Mouse (Mus musculus): Measurements from ENCODE around the gene Cd2. TPM values are rescaled to one million over a fixed set of nuclear protein-coding genes. Genes with fewer than 3 reads are reported as not detected.

Cd2 gene
- polyA plus RNA-seq, 1 experiment from 2014 or later = 0.35 TPM

DNA sequence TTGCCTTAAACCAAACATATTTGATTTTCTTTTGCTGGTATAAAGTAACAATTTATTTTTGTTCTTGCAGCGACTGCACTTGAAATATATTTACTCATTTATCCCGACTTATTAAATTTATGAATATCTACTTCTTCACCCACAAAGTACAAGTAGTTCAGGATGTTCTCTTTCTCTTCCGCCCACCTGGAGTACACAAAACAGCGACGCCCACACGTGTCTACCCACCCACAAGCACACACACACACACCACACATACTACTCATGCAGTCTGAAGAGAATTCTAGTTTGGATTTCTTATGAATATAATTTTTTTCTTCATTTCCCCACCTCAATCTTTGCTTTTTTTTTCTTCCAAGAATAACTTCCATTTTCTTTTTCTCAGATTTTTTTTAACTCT, 37.9 kb downstream of the Cd2 start:
- no peak for DNase-seq (ENCODE audit: low spot score)
- Histone ChIP-seq H3K36me3 (no peaks in the 10 kb centered on the region), H3K27me3 (ENCODE audit: insufficient read depth, poor library complexity, severe bottlenecking) (no peaks in the 10 kb centered on the region), H3K9me3 (no peaks in the 10 kb centered on the region), H3K27ac (no peak overlapping the region), H3K4me3 (no peak overlapping the region), H3K4me1 (replicated peaks) (no peaks in the 10 kb centered on the region)
- 87% methylated on average over 6 of the region's 6 CpGs for WGBS

DNA sequence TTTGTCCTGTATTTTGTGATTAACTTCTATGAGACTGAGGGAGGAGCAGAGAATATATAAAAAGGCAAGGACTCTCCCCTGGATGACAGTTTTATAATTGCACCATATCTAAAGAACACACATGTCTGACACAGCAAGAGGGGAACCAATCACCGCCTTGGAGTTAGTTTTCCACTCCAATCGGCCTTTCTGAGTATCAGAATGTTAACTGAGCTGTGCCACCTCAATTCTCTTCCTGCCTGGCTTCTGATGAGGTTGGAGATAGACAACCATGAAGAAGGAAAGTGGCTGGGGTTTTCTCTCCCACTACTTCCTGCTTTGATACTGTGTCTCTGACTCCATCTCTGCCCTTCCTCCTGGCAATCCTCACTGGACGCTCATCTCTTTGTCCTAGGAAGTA, 42.5 kb downstream of the Cd2 start:
- no peaks in the 10 kb centered on the region for H3K36me3 ChIP-seq
- 82% methylated on average over 3 of the region's 3 CpGs for WGBS
- H3K4me3 ChIP-seq = no peak overlapping the region

DNA sequence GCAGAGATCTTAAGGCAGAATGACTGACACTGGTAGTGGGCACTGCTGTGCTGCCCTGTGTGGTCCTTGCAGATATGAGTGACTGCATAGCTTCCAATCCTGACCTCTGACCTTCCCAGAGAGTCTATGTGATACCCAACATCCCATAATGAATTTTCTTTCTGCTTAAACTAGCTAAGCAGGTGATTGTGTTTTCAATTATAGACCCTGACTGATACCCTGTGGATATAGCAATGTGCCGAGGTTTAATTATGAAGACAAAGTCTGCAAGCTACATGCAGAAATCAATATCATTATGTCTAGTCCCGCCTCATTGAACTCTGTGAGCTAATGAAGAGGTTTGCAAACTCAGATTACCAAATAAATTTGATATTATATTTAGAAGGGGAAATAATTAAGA, 44.7 kb downstream of the Cd2 start:
- WGBS = 82% methylated on average over 2 of the region's 2 CpGs
- 0 out of 2 replicates have a peak, but pooled peaks cover 9% of the 10 kb centered on the region for H3K4me1 ChIP-seq (replicated peaks)
- H3K9me3 ChIP-seq = no peaks in the 10 kb centered on the region
- H3K27ac ChIP-seq = no peak overlapping the region
- no peaks in the 10 kb centered on the region for H3K36me3 ChIP-seq
- H3K4me3 ChIP-seq = no peak overlapping the region
- no peaks in the 10 kb centered on the region for H3K27me3 ChIP-seq (ENCODE audit: insufficient read depth, poor library complexity, severe bottlenecking)
- DNase-seq (ENCODE audit: low spot score) = no peak

More for the DNA sequence above, 42.5 kb downstream of the Cd2 start:
- Histone ChIP-seq H3K27ac (no peak overlapping the region), H3K27me3 (ENCODE audit: insufficient read depth, poor library complexity, severe bottlenecking) (no peaks in the 10 kb centered on the region), H3K4me1 (replicated peaks) (0 out of 2 replicates have a peak, but pooled peaks cover 9% of the 10 kb centered on the region), H3K9me3 (no peaks in the 10 kb centered on the region)
- no peak for DNase-seq (ENCODE audit: low spot score)

DNA sequence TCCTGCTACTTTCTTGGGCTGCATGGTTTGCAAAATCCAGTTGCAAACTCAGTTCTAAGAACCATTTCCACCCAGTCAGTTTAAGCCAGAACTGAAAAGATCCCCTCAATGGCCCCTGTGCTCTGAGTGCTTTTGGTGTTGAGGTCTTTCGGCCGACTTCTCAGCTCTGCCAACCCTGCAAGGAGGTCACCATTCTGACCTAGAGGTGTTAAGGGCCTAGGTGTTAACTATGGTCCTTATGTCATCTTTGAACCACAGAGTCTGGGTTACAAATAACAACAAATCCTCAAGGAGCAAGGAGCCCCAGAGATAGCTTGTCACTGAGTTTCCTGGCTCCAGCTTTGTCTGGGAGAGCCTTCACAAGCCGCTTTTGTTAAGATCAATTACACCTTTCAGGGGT, 45.9 kb downstream of the Cd2 start:
- H3K36me3 ChIP-seq = no peaks in the 10 kb centered on the region
- H3K27ac ChIP-seq = no peak overlapping the region
- H3K4me1 ChIP-seq (replicated peaks) = peaks cover 20% of the 10 kb centered on the region
- DNase-seq (ENCODE audit: low spot score) = no peak
- H3K27me3 ChIP-seq (ENCODE audit: insufficient read depth, poor library complexity, severe bottlenecking) = no peaks in the 10 kb centered on the region
- 78% methylated on average over 3 of the region's 3 CpGs for WGBS
- H3K4me3 ChIP-seq = no peak overlapping the region
- no peaks in the 10 kb centered on the region for H3K9me3 ChIP-seq

DNA sequence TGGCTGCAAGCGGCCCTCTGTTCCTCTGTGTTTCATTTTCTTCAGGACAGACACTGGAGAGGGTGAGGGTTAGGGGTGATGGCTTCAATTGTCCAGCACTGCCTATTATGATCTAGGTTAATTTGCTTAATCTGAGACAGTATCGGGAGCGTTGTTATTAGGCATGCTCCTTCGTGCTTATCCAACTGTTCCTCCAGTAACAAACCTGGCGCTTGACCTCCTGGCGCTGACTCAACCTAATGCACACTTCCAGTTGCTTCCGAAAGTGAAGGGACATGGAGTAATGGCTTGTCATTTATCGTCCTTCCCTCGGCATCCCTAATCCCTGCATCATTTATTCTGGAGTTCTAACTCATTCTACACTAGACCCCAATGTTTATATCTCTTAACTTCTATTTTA, 46.9 kb downstream of the Cd2 start:
- 88% methylated on average over 9 of the region's 9 CpGs for WGBS
- DNase-seq (ENCODE audit: low spot score) = no peak
- no peak overlapping the region for H3K27ac ChIP-seq
- no peaks in the 10 kb centered on the region for H3K9me3 ChIP-seq
- no peaks in the 10 kb centered on the region for H3K27me3 ChIP-seq (ENCODE audit: insufficient read depth, poor library complexity, severe bottlenecking)
- H3K36me3 ChIP-seq = no peaks in the 10 kb centered on the region
- H3K4me3 ChIP-seq = no peak overlapping the region
- peaks cover 27% of the 10 kb centered on the region for H3K4me1 ChIP-seq (replicated peaks)

DNA sequence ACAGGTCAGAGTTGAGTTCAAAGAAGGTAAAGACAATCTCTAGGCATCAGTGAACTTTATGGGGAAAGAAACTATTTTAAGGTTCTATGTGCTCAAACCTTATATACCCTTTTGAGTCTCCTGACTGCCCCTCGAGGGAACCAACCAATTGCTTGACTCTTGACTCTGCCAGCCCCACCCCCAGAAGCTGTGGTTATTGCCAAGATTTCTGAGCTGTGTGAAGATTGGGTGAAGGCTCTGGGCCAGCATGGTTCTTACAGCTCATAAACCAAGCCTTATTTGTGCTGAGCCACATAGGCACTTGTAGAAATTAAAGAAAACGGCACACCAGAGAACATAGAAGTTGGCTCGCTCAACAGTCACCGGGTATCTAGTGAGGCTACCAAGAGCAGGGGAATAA, 48.5 kb downstream of the Cd2 start:
- Histone ChIP-seq H3K36me3 (no peaks in the 10 kb centered on the region), H3K9me3 (no peaks in the 10 kb centered on the region), H3K4me3 (no peak overlapping the region), H3K4me1 (replicated peaks) (peaks cover 27% of the 10 kb centered on the region), H3K27ac (no peak overlapping the region), H3K27me3 (ENCODE audit: insufficient read depth, poor library complexity, severe bottlenecking) (no peaks in the 10 kb centered on the region)
- 93% methylated on average over 4 of the region's 4 CpGs for WGBS
- DNase-seq (ENCODE audit: low spot score) = no peak

DNA sequence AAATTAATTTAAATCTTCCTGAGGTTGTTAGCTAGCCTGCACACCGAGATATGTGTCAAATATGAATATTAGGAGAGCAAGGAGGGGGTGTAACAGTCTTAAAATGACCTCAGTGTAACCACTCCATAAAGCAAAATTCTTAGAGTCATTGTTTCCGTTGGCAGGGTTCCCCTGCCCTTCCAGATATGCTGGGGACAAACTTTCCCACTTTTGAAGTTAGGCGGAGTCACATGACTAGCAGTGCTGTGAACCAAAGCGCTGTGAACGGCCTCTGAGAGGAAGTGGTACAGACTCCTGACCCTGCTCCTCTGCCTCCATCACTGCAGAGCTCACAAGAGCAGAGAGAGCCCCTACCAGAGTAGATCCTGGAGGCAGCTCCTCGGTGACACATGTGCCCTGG, 49.0 kb downstream of the Cd2 start:
- DNase-seq (ENCODE audit: low spot score) = no peak
- Histone ChIP-seq H3K4me3 (no peak overlapping the region), H3K9me3 (no peaks in the 10 kb centered on the region), H3K27ac (no peak overlapping the region), H3K36me3 (no peaks in the 10 kb centered on the region), H3K4me1 (replicated peaks) (peaks cover 27% of the 10 kb centered on the region), H3K27me3 (ENCODE audit: insufficient read depth, poor library complexity, severe bottlenecking) (no peaks in the 10 kb centered on the region)
- WGBS = 87% methylated on average over 6 of the region's 6 CpGs

DNA sequence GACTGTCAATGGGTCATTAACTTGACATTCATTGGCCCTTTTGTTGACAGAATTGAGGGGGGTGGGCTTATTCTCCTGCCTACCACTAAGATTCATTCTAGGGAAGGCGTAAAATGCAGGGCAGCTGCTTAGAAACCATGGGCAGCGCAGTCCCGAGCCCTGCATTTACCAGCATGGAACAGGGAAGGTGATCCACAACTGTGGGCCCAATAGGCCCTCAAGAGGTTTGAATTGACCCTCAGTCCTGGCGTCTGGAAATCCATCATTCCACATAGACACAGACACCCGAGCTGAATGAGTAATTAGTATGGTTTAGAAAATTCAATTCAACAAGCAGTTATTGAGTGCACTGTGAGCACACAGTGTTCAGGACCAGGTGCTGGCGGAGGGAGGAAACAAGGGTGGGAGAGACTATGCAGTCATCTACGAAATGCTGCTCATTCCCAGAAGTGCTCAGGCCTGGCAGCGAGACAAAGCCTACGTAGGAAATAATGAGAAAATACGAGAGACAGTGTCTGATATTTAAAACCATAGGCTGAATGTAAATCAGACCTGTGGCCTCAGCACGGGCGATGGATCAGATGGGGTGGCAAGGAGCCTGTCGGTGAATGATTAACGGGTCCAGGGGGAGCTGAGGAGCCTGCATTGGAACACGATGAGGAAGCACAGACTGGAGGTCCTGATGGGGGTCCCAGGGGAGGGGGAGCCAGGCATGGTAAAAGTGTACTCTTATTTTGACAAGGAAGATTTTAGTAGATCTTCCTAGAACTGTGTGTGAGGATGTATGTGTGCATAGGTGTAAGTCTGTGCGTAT, 50.5 kb downstream of the Cd2 start:
- Histone ChIP-seq H3K36me3 (no peaks in the 10 kb centered on the region), H3K27me3 (ENCODE audit: insufficient read depth, poor library complexity, severe bottlenecking) (no peaks in the 10 kb centered on the region), H3K9me3 (no peaks in the 10 kb centered on the region), H3K27ac (peak overlapping the region; percentile 46), H3K4me3 (no peak overlapping the region), H3K4me1 (replicated peaks) (peaks cover 34% of the 10 kb centered on the region)
- 60% methylated on average over 16 of the region's 16 CpGs for WGBS
- peak; percentile 15 for DNase-seq (ENCODE audit: low spot score)

DNA sequence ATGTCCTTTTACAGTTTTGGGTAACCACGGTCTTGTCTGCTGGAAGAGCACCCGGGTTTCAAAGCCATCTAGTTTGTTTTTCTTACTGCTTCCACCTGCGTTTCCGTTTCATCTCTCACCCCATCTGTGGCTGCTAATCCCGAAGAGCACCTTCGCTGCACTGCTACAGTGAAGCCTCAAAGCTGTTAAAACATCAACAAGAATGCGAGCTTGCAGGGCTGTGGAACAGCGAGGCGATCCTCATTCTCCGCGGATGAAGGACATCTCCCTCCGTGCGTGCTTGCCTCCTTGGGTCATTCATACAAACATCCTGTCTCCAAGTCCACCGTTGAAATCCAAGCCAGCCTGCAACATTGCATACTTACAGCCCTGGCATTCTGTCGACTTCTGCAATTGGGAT, 51.5 kb downstream of the Cd2 start:
- Histone ChIP-seq H3K36me3 (no peaks in the 10 kb centered on the region), H3K9me3 (no peaks in the 10 kb centered on the region), H3K27ac (peak overlapping the region; percentile 40; the same call in 1 of the 2 replicates), H3K27me3 (ENCODE audit: insufficient read depth, poor library complexity, severe bottlenecking) (no peaks in the 10 kb centered on the region), H3K4me1 (replicated peaks) (peaks cover 33% of the 10 kb centered on the region), H3K4me3 (no peak overlapping the region)
- DNase-seq (ENCODE audit: low spot score) = no peak
- WGBS = 58% methylated on average over 15 of the region's 15 CpGs

DNA sequence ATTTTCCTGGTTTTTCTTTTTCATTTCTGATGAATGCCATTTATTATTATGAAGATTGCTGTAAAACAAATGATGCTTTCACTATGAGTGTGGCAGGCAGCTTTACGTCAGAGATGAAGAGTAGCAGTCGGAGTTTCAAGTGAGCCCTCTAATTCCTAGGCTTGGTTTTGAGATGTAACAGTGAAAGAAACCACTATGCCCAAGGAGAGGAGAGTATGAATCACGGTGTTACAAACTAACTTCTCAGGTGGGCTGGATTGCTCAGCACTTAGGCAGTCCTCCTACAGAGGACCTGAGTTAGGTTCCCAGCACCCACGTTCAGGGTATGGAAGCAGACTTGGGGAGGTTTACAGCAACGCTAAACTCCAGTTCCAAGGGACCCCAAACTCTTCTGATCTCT, 52.4 kb downstream of the Cd2 start:
- no peaks in the 10 kb centered on the region for H3K9me3 ChIP-seq
- 92% methylated on average over 5 of the region's 5 CpGs for WGBS
- H3K4me3 ChIP-seq = no peak overlapping the region
- H3K4me1 ChIP-seq (replicated peaks) = peaks cover 30% of the 10 kb centered on the region
- no peaks in the 10 kb centered on the region for H3K36me3 ChIP-seq
- no peak overlapping the region for H3K27ac ChIP-seq
- DNase-seq (ENCODE audit: low spot score) = no peak
- H3K27me3 ChIP-seq (ENCODE audit: insufficient read depth, poor library complexity, severe bottlenecking) = no peaks in the 10 kb centered on the region

DNA sequence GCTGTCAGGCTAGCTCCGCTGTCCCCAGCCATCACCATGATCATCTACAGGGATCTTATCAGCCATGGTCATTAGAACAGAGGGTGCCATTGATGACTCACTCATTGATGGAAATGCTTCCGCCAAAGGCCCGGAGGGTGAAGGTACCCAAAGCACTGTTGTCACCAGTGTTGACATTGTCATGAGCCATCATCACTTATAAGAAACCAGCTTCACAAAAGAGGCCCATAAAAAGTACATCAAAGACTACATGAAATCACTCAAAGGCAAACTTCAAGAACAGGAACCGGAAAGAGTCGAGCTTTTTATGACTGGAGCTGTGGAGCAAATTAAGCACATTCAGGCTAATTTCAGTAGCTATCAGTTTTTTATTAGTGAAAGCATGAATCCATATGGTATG, 54.3 kb downstream of the Cd2 start:
- DNase-seq (ENCODE audit: low spot score) = no peak
- no peaks in the 10 kb centered on the region for H3K27me3 ChIP-seq (ENCODE audit: insufficient read depth, poor library complexity, severe bottlenecking)
- no peaks in the 10 kb centered on the region for H3K36me3 ChIP-seq
- H3K4me3 ChIP-seq = no peak overlapping the region
- H3K9me3 ChIP-seq = no peaks in the 10 kb centered on the region
- WGBS = 95% methylated on average over 5 of the region's 5 CpGs
- no peak overlapping the region for H3K27ac ChIP-seq
- peaks cover 45% of the 10 kb centered on the region for H3K4me1 ChIP-seq (replicated peaks)

DNA sequence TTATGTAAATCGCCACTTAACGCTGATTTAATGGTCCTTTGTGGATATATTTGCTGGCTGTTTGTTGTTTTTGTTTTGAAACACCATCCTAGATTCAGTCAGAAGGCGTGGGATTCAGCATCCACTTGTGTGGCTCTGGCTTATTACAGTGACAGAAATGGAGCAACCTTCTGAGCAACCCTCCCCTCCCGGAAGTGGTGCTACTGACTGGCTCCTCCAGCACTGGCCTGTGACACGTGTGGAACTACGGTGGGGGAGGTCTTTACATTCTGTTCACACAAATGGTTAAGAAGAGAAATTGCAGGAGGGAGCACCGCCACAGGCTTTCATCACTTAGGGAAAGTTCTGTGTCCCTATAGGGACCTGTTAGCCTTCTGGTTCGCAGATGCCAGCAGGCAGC, 55.2 kb downstream of the Cd2 start:
- no peak overlapping the region for H3K27ac ChIP-seq
- H3K4me3 ChIP-seq = no peak overlapping the region
- no peak for DNase-seq (ENCODE audit: low spot score)
- no peaks in the 10 kb centered on the region for H3K9me3 ChIP-seq
- H3K36me3 ChIP-seq = no peaks in the 10 kb centered on the region
- WGBS = 50% methylated on average over 8 of the region's 8 CpGs
- H3K4me1 ChIP-seq (replicated peaks) = peaks cover 41% of the 10 kb centered on the region
- H3K27me3 ChIP-seq (ENCODE audit: insufficient read depth, poor library complexity, severe bottlenecking) = no peaks in the 10 kb centered on the region

DNA sequence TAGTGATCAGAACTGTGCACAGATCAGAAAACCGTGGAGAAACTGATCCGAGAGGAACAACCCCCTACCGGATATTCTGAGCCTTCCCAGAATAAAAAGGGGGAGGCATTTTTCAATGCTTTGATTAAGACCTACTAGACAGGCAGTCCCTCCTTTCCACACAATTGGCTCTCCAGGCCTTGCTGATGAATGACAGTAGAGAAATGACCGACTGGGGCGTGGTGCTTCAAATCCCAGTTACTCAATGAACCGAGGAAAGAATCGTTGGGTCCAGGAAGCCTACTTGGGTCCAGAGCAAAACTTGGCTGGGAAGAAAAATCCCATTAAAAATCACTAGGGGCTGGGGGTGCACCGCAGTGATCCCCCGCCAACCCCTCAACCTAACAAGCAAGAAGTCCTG, 57.5 kb downstream of the Cd2 start:
- Histone ChIP-seq H3K36me3 (no peaks in the 10 kb centered on the region), H3K27ac (no peak overlapping the region; the same call in 1 of the 2 replicates), H3K9me3 (no peaks in the 10 kb centered on the region), H3K27me3 (ENCODE audit: insufficient read depth, poor library complexity, severe bottlenecking) (no peaks in the 10 kb centered on the region), H3K4me1 (replicated peaks) (peaks cover 27% of the 10 kb centered on the region), H3K4me3 (no peak overlapping the region)
- 48% methylated on average over 9 of the region's 9 CpGs for WGBS
- DNase-seq (ENCODE audit: low spot score) = no peak

DNA sequence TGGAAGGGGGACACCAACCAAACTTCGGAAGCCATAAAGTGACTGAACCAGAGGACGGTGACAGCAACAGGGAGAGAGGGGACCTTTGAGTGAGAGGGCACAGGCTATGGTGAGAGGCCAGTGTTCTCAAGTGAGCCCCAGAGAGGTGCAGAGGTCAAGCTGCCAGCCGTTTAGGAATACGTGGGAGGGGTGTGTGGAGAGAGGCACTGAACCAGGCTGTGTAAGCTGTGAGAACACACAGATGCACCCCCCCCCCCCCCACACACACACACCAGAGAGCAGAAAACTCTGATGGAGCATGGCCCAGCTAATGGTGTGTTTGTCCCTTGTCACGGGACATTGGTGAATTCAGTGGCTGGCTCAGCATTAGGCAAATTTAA, 58.2 kb downstream of the Cd2 start:
- Histone ChIP-seq H3K27me3 (ENCODE audit: insufficient read depth, poor library complexity, severe bottlenecking) (no peaks in the 10 kb centered on the region), H3K4me1 (replicated peaks) (peaks cover 27% of the 10 kb centered on the region), H3K36me3 (no peaks in the 10 kb centered on the region), H3K9me3 (no peaks in the 10 kb centered on the region), H3K4me3 (no peak overlapping the region), H3K27ac (no peak overlapping the region; the same call in 1 of the 2 replicates)
- peak; percentile 23 for DNase-seq (ENCODE audit: low spot score)
- WGBS = 26% methylated on average over 5 of the region's 5 CpGs

Data from hindbrain, embryonic 10.5 days (tissue).